Mouse (Mus musculus) liver, adult 2 months (tissue): Measurements from ENCODE around the gene Casc3.

ENCODE experiments used
- CTCF ChIP-seq: fragments of 200-500 bp; IDR thresholded peaks from 2 replicates; pipeline ENCODE4 v1.5.1; 2011; ENCODE audit warnings: low read depth, low read length, control low read depth
- POLR2A ChIP-seq: fragments of 200-500 bp; IDR thresholded peaks from 2 replicates; pipeline ENCODE4 v1.6.1; 2011; ENCODE audit warnings: low read length, control low read depth; ENCODE audit not compliant: insufficient read depth; ENCODE audit errors: extremely low read depth

DNA sequence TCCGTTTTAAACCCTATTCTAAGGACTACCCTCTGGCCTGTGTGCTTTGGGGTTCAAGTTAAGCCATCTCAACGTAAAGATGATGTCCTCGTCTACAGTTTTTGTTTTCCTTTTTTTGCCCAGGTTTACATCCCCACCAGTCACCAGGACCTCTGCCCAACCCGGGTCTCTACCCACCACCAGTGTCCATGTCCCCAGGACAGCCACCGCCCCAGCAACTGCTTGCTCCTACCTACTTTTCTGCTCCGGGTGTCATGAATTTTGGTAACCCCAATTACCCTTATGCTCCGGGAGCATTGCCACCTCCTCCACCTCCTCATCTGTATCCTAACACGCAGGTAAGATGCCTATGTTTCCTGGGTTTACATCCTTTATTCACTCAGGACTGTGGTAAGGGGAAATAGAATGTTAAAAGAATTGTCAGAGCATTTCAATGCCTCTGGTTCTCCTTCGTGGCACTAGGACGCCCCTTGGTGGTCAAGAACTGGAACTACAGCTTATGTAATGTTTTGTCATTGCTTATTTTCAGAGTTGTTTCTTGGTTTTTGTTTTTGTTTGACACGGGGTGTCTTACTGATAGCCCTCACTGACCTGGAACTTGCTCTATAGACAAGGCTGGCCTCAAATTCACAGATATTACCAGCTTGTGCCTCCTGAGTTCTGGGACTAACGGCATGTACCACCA lies 24.5 kb downstream of the Casc3 start:
- peak; percentile 65 for TF ChIP-seq CTCF
- no peak for TF ChIP-seq POLR2A
